Mouse (Mus musculus) lung, postnatal 0 days (tissue): ENCODE data around the gene Prdm16.

Experiments used
- CTCF ChIP-seq: IDR thresholded peaks from 2 replicates; pipeline ENCODE4 v1.5.1; 2016; ENCODE audit warnings: antibody characterized with exemption, mild to moderate bottlenecking
- EP300 ChIP-seq: IDR thresholded peaks from 2 replicates; pipeline ENCODE4 v1.6.1; 2016; ENCODE audit warnings: antibody characterized with exemption, mild to moderate bottlenecking, control low read depth

DNA sequence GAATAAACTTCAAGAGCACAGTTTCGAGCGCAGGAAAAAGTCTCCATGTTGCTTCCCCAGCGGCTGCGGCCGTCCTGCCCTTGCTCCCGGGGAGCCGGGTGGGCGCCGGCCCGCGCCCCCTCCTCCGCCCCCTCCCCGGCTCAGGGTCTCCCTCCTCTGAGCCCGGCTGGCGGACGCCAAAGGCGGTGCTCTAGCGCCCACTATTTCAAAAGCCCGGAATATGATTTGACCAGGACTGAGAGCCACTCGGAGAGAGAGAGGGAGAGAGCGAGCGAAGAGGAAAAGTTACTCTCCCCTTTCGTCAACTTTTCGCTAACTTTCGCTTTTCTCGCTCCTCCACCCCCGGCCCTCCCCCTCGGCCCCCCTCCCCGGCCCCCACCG, 630 bp downstream of the Prdm16 start:
- peak; percentile 60 for TF ChIP-seq CTCF
- no peak for TF ChIP-seq EP300
